Comparison of ENCODE assay signal across 8 mouse cellular contexts in the genomic region with DNA sequence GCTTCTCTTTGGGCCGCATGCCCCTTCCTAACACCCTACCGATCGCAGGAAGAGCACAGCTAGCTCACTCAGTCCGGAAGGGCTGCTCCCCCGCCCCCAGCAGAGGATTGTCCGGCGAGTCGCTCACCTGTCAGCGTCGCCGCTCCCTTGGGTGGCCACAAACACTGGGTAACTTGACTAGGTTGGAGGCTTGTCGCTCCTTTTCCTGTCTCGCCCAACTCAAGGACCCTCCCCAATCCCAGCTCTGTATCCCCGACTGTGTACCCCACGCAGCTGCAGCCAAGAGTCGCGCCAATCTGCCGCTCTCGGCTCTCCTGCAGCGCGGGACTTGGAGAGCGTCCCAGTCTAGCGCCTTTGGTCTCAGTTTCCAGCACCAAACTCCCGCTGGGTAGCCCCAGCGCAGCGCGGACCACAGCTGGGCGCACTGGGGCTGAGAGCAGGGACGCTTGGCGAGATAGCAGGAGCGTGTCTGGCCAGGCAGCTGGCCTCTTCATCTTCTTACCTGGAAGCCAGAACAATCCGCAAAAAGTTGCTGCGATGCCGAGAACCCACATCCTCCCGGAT. TPM values are rescaled to one million over a fixed set of nuclear protein-coding genes. Genes with fewer than 3 reads are reported as not detected.
DNase-seq lines count a peak whose midpoint lies in the region; ATAC-seq lines count a peak whose summit lies in the region.

No protein-coding gene starts in this region.

- DNase-seq in adrenal gland, adult (ENCODE audit: inconsistent age in 2 of 2, low spot score in 1 of 2), result peak; percentile 16 to 70
- DNase-seq in adrenal gland, adult 2 months, result no peak
- peak; percentile 3 for DNase-seq in urinary bladder, postnatal 14 days (ENCODE audit: low spot score)
- no peak for DNase-seq in urinary bladder, adult 18-20 months (ENCODE audit: low spot score in 2 of 2)
- peak; percentile 60 for DNase-seq in hindbrain, embryonic 11.5 days (ENCODE audit: low spot score)
- peak; percentile 55 for DNase-seq in left cerebral cortex, postnatal 4 days

- ATAC-seq in hindbrain, embryonic 11.5 days (ENCODE audit: low FRiP score), result peak; percentile 67
- ATAC-seq in midbrain, embryonic 16.5 days, result peak; percentile 66
- ATAC-seq in inflammation-experienced regulatory T-cells, adult 6 months, result no peak

- H3K27ac ChIP-seq in hindbrain, embryonic 11.5 days (ENCODE audit: low read depth, low read length), result no peak overlapping the region
- peak overlapping the region; percentile 44 for H3K27ac ChIP-seq in midbrain, embryonic 16.5 days (ENCODE audit: low read length)

- intact Hi-C loops in left cerebral cortex, postnatal 4 days (cut with DNase I), result loop anchor here (10.0 kb wide), 3 partner anchors 307 to 1013 kb away; no protein-coding TSS in a partner anchor

- WGBS in hindbrain, embryonic 11.5 days, result under 1% methylated on average over 35 of the region's 35 CpGs
- under 1% methylated on average over 35 of the region's 35 CpGs for WGBS in midbrain, embryonic 16.5 days

- H3K4me3 ChIP-seq in hindbrain, embryonic 11.5 days (ENCODE audit: low read depth, low read length), result peak overlapping the region; percentile 47
- H3K4me3 ChIP-seq in midbrain, embryonic 16.5 days (ENCODE audit: low read depth, low read length), result peak overlapping the region; percentile 64

- H3K9me3 ChIP-seq in hindbrain, embryonic 11.5 days (ENCODE audit: control insufficient read depth, low read length), result no peaks in the 10 kb centered on the region
- H3K9me3 ChIP-seq in midbrain, embryonic 16.5 days (replicated peaks; ENCODE audit: control insufficient read depth, low read length, poor library complexity, severe bottlenecking), result no peaks in the 10 kb centered on the region

- peaks cover 12% of the 10 kb centered on the region for H3K4me1 ChIP-seq in hindbrain, embryonic 11.5 days (replicated peaks; ENCODE audit: control insufficient read depth, insufficient read depth, low read length)
- peaks cover 18% of the 10 kb centered on the region for H3K4me1 ChIP-seq in midbrain, embryonic 16.5 days (ENCODE audit: control insufficient read depth, insufficient read depth, low read length)

- no peaks in the 10 kb centered on the region for H3K36me3 ChIP-seq in hindbrain, embryonic 11.5 days (ENCODE audit: control insufficient read depth, insufficient read depth, low read length)
- H3K36me3 ChIP-seq in midbrain, embryonic 16.5 days (ENCODE audit: control insufficient read depth, insufficient read depth, low read length), result no peaks in the 10 kb centered on the region

- H3K9ac ChIP-seq in hindbrain, embryonic 11.5 days (ENCODE audit: low read depth, low read length), result peak overlapping the region; percentile 44; the same call in 1 of the 2 replicates
- peak overlapping the region; percentile 75 for H3K9ac ChIP-seq in midbrain, embryonic 16.5 days (ENCODE audit: low read depth, low read length)

- H3K4me2 ChIP-seq in hindbrain, embryonic 11.5 days (replicated peaks; ENCODE audit: low read depth, low read length), result peak overlapping the region; percentile 75
- peak overlapping the region; percentile 81 for H3K4me2 ChIP-seq in midbrain, embryonic 16.5 days (ENCODE audit: low read length)

- peaks cover 18% of the 10 kb centered on the region for H3K27me3 ChIP-seq in hindbrain, embryonic 11.5 days (ENCODE audit: control insufficient read depth, insufficient read depth, low read length)
- H3K27me3 ChIP-seq in midbrain, embryonic 16.5 days (ENCODE audit: control insufficient read depth, insufficient read depth, low read depth, low read length), result 0 out of 2 replicates have a peak, but pooled peaks cover 7% of the 10 kb centered on the region

RNA-seq across cellular contexts. Expression of gene Lypd1, which starts 1.5 kb away (rescaled TPM):
- total RNA-seq in adrenal gland, adult 2 months (2021), result 10 to 100 TPM in 1 of 2 experiments, 1 to 10 TPM in 1; 8.5 to 20.4 TPM
- polyA plus RNA-seq in adrenal gland, adult 2 months (2012; rRNA removed), result 0.98 and 2.0 TPM in 2 replicates
- polyA plus RNA-seq in hindbrain, embryonic 11.5 days (2014; fragmentation: Nextera tagmentation; extraction: Ambion mirVana), result 10.6 and 10.9 TPM in 2 replicates
- 10 to 100 TPM; 58.3 to 66.4 TPM for total RNA-seq in left cerebral cortex, postnatal 4 days (2021)
- 72.1 and 83.1 TPM in 2 replicates for polyA plus RNA-seq in midbrain, embryonic 16.5 days (2015; fragmentation: Nextera tagmentation; extraction: Ambion mirVana)
- polyA plus RNA-seq in inflammation-experienced regulatory T-cells, adult 6 months (2017; shearing (Covaris generic)), result not detected

Comparison
In these comparisons a context has a peak if more than half of its experiments do, and no peak if none do; other contexts are left out.
1. DNase-seq: peak in adrenal gland, adult (2 of 2), urinary bladder, postnatal 14 days (single experiment), hindbrain, embryonic 11.5 days (single experiment) and left cerebral cortex, postnatal 4 days (single experiment); none in adrenal gland, adult 2 months (single experiment) and urinary bladder, adult 18-20 months (0 of 2).